Mouse (Mus musculus) adrenal gland, postnatal 10 days (tissue): ENCODE measurements around the gene H6pd. TPM values are rescaled to one million over a fixed set of nuclear protein-coding genes. Genes with fewer than 3 reads are reported as not detected.

Experiments
- DNase-seq: peaks from one replicate; pipeline ENCODE4 v3.0.0; 2021; ENCODE audit warnings: mixed read lengths
- total RNA-seq, 2 experiments: library from RNA; stranded (reverse); gene quantifications; 2 replicates each; pipeline ENCODE4 v1.2.3; 2021

H6pd gene
- total RNA-seq, 2 experiments from 2014 or later, result 102 to 133 TPM

DNA sequence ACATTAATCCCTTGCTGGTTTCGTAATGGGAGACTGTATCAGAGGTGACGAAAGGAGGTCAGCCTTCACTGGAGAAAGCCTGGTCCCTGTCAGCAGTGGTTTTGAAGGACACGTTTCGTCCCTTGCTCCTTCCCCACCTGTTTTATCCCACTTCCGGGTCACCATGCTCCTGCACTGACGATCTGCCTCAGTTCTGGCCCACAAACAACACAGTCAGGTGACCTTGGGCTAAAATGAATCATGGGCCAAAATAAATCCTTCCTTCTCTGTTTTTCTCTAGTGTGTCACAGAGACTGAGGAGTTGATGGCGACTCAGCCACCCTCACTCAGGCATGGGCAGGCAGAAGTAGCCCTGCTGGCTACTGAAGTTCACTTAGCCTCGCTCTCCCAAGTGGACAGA lies 33.5 kb downstream of the H6pd start:
- peak; percentile 54 for DNase-seq

GRCm38 (mm10) chr4:149971393-149971792 lies 37.4 kb downstream of the H6pd start:
- no peak for DNase-seq

DNA sequence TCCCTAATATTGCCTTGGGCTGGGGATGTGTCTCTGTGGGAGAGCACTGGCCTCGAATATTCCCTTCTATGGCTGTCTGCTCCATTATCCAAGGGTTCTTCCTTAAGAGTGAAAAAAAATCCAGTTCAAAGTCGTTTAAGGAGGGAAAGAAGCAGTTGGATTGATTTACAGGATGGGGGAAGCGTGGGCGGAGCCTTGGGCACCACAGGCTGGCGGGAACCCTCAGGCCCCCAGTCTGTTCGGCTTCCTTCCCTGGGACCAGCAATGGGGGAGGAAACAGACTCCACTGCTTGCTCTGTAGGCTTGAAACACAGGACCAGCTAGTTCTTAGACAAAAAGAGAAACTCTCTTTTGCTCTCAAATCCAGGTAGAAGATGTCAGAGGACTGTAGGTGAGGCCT lies 40.3 kb downstream of the H6pd start:
- DNase-seq, result no peak

- no peak for DNase-seq
These were observed 41.9 kb downstream of the H6pd start for GRCm38 (mm10) chr4:149966963-149967362.

GRCm38 (mm10) chr4:149966252-149966651 lies 42.6 kb downstream of the H6pd start:
- peak; percentile 84 for DNase-seq

- DNase-seq, result no peak
These were observed 43.2 kb downstream of the H6pd start for GRCm38 (mm10) chr4:149965672-149966071.

GRCm38 (mm10) chr4:149965242-149965641 lies 43.6 kb downstream of the H6pd start:
- no peak for DNase-seq

DNA sequence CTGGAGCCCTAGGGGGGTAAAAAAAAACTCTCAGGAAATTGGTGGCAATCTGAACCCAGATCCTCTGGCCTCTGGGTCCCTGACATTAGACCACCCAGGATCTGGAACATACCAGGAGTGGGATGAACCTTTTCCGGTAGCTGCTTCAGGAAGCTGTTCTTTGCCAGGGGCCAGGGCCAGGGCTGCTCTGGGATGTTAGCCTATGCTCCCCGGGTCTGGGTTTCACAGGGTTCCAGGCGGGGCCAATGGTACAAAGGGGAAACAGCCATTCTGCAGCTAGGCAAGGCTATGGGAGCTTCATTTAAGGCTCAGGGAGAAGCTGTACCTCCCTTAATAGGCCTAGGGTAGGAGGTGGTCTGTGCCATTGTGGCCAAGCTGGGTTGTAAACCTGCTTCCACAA lies 44.1 kb downstream of the H6pd start:
- DNase-seq, result no peak

- DNase-seq, result no peak
These were observed 44.5 kb downstream of the H6pd start for GRCm38 (mm10) chr4:149964285-149964684.

DNA sequence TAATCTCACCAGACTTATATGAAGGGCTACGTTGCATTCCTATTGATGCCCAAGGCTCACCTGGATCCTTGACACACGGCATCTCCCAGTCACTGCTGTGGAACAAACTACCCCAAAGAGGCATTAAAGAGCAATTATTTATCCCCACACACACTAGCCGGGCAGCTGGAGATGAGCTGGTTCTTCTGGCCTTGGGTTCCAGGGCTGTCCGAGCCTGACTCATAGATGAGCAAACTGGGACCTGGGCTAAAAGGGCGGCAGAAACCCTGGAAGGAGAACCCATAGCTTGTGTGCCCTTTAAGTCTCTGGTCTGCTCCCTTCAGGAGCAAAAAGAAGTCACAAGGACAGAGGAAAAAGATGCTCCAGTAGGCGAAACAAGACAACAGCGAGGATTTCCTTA lies 48.4 kb downstream of the H6pd start:
- DNase-seq, result no peak

- DNase-seq, result no peak
These were observed 49.0 kb downstream of the H6pd start for GRCm38 (mm10) chr4:149959816-149960215.

GRCm38 (mm10) chr4:149958566-149958965 lies 50.3 kb downstream of the H6pd start:
- peak; percentile 88 for DNase-seq

DNA sequence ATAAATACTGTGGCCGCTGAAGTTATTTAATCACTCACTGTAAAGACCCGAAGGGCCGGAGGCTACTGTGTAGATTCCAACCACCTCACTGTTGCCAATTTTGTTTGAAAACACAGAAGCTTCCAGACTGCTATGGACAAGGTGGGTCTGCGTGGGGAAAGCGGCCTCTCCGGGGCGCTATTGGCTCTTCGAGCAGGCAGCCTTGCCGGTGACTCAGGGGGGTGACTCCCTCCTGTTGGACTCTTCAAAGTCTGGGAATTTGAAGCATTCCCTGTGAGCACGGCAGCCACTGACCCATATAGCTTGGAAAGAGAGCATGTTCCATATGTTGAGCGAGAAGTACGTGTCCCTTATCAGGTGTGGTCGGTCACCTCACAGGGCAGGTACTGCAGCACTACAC lies 52.8 kb downstream of the H6pd start:
- no peak for DNase-seq

GRCm38 (mm10) chr4:149955631-149956030 lies 53.2 kb downstream of the H6pd start:
- no peak for DNase-seq

GRCm38 (mm10) chr4:149954893-149955439 lies 53.9 kb downstream of the H6pd start, which contains the start of gene Spsb1:
Gene Spsb1 (minus strand): TSS chr4:149955043.
- peak; percentile 99 for DNase-seq

DNA sequence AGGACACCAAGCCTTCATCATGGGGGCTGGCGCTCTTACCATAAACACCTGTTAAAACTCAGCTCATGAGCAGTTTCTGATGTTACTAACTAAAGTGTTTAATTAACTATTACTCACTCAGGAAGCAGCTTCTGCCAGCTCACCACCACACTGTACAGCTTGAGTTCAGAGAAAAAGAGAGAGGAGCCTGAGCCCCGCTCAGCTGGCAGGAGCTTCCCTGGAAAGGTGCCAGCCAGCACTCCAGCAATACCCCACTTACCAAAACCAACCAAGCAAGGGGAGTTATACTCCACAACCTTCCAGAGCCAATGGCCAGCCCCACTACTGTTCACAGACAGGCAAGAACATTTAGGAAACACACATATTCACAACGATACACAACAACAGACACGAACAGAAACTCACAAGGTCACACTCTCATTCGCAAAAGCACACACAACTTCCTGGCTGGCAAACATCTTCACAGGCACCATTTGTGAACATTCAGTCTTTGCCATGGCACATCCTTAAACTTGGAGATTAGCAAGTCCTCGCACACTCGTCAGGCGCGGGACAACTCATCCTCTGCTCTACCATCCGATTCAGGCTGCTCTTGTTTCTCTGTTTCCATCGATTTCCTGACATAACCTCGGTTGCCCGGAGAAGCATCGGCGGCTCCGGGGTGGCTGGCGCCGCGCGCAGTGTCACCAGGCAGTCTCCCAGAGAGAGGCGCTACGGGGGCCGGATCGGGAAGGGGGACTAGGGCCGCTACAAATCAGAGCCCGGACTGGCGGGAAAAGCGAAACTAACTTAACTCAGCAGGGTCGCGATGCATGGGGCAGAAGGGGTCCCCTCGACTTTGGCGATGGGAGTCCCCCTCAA lies 55.0 kb downstream of the H6pd start:
- peak; percentile 75 for DNase-seq

DNA sequence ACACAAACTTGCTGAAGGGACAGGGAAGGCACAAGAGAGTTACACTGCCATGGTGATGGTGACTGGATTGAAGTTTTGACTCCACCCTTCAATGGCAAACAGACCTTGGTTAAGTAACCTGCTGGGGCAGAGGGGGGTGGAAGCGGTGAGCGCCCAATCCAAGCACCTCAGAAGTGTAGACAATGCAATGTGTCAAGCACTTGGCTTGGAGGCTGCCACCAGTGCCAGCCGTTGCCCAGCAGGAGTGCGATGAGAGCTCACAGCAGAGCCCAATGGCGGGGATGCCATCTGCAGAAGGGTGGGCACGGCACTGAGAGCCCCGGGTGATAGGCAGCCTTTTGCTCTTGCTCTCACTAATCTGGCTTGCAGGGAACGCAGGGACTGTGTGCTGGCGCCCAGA lies 56.6 kb downstream of the H6pd start:
- DNase-seq, result peak; percentile 44

- DNase-seq, result peak; percentile 79
These were observed 57.6 kb downstream of the H6pd start for GRCm38 (mm10) chr4:149951201-149951600.

DNA sequence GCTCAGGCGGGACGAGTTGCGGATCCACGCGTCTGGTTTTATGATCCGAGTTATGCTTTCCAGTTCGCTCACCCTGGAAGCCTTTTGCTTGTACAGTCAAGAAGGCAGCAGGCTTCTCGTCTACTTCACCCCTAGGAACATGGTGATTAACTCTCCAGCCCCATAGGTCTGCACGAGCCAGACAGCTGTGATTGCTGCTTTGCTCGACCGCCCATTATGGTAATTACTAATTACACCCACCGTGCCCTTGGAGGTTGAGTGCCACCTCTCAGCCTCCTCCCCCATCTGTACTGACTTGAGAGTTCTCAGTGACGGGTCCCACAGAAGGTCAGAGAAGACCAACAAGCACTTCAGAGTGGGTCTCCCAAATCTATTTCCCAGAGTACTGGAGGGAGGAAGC lies 59.1 kb downstream of the H6pd start:
- DNase-seq, result no peak

DNA sequence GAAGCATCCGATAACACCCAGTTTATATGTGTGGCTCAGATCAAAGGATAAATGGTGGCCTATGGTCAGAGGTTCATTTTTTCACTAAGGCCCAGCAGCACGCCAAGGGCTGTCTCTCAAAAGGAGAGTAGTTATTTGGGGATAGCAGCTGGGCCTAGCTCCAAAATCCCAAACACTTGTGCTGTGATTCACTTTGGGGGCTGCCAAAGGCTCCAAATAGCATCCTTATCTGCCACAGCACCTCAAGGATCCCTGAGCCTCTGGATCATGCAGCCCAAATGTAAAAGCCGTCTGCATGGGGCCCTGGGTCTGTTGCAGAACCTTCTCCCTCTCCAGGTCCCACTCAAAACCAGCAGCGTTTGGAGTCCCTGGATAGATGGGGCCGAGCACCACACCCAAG lies 60.7 kb downstream of the H6pd start:
- no peak for DNase-seq

DNA sequence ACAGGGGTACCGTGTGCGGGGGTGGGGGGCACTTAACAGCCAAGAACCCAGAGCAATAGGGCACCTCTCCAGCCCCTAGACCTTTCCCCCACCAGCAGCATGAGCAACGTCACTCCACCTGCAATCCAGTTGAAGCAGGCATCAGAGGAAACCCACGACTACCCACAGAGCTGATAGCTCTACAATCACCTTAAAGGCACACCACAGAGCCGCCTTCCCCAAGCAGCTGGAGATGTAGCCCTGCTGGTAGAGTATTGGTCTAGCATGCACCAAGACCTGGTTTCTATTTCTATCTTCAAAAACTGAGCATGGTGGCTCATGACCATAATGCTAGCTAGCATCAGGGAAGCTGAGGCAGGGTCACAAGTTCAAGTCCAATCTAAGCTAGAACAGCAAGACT lies 61.4 kb downstream of the H6pd start:
- DNase-seq, result no peak

DNA sequence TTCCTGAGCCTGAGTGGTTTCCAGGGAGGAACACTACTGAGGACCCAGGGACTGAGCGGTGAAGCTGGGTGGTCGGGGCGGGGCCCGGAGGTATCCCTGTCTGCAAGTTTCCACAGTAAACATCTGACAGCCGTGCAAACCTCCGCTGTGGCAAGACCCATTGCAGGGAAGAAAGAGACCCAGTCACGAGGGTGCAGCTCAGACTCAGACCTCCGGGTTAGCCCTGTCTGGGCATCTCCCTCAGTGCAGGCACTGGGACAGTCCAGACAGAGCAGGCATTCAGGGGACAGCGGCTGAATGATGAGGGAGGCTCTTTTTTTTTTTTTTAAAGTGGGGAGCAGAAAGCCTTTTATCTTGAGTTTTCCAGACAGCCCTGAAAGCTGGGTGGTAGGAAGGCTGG lies 63.6 kb downstream of the H6pd start:
- DNase-seq, result no peak

- no peak for DNase-seq
These were observed 64.6 kb downstream of the H6pd start for GRCm38 (mm10) chr4:149944214-149944613.
